Mouse (Mus musculus) CD4-positive, CD25-positive, alpha-beta regulatory T cell, adult 2 months (primary cell): ENCODE results near the gene Sh3bp2.
"Not testable (repeated sequence)": the region's sequence is repeated elsewhere in the genome, so short reads cannot be mapped to it uniquely, and the experiment has no call there.

ENCODE experiments used
- DNase-seq: peaks from one replicate; pipeline ENCODE4 v3.0.0-alpha.2; 2012; ENCODE audit warnings: low read depth, low spot score

Sh3bp2 gene

DNA sequence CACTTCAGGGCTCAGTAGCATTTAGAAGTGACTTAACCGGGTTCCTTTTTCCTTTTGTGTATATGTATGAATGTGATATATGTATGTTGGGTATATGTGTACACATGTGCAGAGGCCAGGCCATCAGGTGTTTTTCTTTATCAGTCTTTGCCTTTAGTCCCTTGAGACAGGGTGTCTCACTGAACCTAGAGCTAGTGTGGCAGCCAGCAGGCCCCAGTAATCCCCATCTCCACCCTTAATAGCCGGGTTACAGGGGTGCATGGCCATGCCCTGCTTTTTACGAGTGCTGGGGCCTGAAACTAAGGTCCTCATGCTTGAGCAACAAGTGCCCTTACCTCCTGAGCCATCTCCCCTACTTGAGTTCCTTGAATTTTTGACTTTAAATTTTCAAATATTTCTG is 45.9 kb downstream of the Sh3bp2 start:
- no peak for DNase-seq

DNA sequence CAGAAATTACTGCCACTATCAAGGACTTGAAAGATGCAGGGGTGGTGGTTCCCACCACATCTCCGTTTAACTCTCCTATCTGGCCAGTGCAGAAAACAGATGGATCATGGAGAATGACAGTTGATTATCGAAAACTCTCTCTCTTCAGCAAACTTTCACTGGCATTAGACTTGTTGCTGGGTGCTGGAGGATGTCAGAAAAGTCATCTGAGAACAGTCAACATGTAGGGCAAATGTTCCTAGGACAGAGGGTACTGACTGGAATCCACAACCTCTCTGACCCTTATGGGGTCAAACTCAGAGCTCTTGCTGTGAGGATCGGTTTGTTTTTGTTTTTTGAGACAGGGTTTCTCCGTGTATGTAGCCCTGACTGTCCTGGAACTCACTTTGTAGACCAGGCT is 46.9 kb downstream of the Sh3bp2 start:
- DNase-seq, result not testable (repeated sequence)

DNA sequence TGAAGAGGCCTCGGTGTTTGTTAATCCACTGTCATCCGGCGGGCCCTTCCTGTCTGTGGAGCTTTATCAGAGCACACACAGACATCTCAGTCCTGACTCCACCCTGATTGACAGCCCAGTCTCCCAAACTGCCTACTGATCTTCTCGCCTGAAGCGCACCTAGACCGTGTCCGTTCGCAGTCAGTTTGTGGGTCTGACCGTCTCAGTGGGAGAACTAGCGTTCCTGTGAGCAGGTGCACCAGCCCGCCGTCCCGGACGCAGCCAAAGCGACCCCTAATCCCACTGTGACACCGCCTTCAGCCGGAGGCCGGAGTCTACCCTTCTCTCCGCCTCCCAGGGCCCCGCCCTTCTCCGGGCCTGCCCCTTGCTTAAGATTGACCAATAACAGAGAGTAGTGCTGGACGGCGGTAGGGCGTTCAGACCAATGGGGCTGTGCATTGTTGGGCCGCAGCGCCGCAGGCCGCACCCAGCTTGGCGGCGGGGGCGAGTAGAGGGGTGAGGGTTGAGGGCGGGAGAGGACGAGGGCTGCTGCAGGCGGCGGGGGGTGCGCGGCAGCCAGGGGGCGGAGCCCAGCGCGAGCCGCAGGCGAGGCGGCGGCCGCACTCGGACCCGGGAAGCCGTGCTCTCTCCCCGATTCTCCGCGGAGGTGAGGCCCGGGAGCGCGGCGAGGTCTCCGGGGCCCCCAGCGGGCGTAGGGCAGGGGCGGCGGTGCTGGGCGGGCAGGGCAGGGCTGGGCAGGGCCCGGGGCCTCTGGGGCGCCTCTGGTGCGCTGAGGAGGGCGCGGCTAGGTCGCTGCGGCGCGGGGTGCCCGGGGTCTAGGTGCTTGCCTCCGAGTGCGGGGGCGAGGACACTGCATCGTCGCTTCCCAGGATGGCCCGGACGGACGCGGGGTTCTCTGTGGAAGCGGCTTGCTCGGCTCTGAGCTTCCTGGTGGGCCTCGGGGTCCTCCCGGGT is 47.9 kb downstream of the Sh3bp2 start, which contains the start of gene Add1:
Add1 (plus strand) TSS at position 397 of the 954 bp plus-strand sequence.
- DNase-seq, result peak; percentile 98

DNA sequence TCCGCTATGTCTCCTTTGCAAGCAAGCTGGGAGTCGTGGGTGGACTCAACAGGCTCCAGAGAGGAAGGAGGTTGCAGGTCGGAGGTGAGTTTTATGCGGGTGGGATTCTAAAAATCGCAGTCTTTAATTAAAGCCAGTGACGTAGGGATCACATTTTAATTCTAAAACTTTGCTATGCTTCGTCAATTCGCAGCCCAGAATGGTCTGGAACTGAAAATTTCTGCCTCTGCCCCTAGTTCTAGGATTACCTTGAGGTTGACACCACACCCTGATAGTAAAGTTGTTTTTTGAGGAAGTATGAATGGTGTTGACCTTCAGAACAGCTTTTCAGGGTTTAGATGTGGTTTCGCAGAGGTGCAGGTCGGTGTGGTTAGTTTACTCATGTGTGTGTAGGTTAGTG is 49.1 kb downstream of the Sh3bp2 start:
- DNase-seq, result peak; percentile 52

DNA sequence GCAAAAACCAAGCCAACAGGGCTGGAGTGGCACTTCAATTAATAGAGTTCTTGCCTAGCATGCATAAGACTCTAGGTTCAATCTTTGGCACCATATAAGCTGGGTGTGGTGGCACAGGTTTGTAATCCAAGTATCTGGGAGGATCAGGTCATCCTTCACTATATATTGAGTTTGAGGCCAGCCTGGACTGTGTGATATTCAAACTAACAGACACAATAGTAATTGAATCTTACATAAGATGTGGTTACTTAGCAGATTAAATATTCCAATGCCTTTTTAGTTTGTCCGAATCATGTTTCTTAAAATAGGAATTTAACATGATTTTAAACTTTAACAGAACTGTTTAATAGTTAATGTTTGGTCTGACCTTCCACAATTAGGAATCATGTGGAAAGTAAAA is 50.6 kb downstream of the Sh3bp2 start:
- DNase-seq, result no peak

DNA sequence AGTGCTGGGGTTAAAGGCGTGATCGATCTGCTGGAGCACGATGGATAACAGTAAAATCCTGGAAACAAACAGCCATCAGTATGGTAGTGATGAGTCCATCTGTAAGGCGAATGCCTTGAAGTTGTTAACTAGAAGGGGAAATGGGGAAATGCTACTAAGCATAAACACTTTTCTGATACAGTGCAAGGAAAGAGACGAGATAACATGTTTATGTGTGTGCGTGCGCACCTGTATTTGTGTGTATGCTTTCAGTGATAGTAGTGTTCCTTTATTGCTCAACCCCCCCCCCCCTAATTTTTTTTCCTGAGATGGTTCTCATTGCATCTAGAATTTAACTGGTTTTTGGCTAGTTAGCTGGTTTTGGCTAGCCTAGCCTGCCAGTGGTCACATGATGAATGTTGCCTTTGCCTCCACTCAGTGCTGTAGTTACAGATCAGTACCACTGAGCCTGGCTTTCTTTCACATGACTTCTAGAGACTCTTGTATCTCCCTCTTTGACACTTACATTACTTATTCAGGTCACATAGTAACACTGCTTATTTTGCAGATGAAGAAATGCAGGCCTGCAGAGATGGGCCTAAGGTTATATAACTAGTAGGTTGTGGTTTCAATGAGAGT is 52.5 kb downstream of the Sh3bp2 start:
- DNase-seq, result peak; percentile 11

DNA sequence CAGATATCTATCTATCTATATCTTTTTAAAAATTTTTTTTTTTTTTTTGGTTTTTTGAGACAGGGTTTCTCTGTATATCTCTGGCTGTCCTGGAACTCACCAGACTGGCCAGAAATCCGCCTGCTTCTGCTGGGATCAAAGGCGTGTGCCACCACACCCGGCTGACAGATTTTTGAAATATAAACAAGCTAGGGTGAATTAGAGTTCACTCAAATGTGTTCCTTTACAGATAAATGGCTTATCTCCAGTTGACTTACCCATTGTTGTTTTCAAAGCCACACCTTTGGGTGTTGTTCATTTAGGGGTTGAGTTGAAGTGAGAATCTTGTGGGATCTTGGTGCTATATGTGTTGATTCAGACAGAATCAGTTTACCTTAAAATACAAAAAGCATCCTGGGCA is 53.7 kb downstream of the Sh3bp2 start:
- no peak for DNase-seq

DNA sequence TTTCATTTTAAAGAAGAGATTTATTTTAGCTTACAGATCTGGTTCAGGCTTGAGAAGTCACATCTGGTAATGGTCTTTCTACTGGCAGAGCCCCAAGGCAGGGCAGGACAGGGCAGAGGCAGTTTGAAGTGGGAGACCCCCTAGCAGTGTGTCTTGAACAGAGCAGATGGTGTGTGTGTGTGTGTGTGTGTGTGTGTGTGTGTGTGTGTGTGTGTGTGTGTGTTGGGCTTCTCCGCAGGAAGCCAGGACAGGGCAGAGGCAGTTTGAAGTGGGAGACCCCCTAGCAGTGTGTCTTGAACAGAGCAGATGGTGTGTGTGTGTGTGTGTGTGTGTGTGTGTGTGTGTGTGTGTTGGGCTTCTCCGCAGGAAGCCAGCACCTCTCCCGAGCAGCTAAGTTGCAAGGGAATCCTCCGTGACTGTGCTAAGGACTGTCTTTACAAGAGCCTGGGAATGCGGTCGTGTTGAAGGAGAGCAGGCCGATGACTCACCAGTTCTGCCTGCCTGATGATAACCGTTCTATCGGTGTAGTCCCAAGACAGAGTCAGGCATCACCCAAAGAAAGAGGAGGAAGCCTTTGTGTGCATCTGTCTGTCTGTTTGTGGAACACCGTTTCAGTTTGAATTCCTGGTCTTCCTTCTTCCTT is 56.2 kb downstream of the Sh3bp2 start:
- not testable (repeated sequence) for DNase-seq

DNA sequence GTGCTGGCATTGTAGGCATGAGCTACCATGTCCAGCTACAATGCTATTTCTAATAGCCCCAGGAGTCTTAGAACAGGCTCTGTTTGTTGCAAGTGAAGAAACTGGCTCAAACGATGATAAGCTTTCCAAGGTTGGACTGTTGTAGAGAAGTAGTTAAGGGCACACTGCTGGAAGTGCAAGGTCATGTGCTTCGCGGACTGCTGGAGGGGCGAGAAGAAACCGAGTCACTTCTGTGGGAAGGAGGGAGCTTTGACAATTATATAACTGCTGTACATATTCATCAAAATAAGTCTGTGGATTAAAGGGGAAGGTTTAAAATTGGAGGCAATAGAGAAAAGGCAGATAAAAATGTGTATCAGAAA is 56.7 kb downstream of the Sh3bp2 start:
- no peak for DNase-seq

DNA sequence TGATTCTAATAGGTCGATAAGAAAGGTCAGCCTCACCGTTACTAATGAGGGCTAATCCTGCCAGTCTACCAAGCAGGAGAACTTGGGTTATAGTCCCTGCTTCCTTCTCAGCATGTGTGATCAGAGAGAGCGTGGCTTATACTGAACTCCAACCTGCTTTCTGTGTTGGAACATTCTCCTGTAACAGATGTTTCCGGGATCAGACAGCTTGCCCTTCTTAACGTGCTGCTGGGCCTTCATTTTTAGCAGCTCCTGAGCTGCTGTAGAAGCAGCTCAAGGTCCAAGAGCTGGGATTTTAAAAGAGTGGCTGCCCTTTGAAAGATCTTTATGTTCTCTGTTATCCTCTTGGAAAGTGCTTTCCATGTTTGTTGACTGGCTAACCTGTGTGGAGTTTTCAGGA is 59.6 kb downstream of the Sh3bp2 start:
- no peak for DNase-seq

DNA sequence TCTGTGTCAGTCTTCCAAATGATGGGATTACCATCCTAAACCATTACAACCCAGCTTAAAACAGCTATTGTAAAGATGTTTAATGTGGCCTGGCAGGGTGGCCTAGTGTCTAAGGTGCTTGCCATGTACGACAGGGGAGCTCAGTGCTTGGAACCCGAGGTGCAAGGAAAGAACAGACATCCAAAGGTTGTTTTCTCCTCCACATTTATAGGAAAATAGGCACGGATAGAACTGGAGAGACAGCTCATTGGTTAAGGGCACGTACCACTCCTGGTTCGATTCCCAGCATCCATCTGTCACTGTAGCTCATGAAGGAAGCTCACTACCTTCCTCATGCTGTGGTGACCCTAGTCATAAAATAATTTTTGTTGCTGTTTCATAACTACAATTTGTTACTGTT is 62.2 kb downstream of the Sh3bp2 start:
- DNase-seq, result no peak

DNA sequence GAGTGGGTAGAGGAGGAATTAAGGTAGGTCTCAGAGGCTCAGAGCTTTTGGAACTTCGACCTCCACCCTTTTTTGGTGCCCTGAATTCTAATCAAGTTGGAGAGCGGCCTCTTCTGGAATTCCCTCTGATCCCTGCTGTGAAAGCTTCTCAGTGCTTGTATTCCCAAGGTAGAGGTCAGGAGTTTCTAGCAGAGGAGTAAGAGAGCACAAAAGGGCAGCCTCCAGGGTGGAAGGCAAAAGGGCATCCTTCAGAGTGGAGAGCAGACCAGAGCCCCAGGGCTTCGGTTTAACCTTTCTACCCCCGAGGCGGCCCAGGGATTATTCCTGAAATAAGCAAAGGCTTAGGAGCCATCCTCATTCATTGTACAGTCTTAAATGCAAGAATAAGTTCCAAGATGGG is 64.4 kb downstream of the Sh3bp2 start:
- no peak for DNase-seq

DNA sequence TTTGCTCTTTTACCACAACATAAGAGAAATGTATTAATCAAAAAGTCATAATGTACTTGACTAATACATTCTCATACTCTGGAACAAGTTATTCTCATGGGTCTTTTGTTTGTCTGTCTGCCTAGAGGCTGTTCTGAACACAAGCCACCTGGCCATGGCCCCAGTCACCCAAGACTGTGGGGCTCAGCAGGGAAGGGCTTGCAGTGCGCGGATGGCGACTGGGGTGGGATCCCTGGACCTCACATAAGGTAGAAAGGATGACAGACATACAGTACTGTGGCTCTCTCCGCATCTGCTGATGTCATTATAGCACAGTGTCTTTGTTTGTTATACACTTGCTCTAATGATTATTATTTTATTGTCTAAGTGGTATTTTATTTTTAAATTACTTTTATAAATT is 65.1 kb downstream of the Sh3bp2 start:
- DNase-seq, result no peak

DNA sequence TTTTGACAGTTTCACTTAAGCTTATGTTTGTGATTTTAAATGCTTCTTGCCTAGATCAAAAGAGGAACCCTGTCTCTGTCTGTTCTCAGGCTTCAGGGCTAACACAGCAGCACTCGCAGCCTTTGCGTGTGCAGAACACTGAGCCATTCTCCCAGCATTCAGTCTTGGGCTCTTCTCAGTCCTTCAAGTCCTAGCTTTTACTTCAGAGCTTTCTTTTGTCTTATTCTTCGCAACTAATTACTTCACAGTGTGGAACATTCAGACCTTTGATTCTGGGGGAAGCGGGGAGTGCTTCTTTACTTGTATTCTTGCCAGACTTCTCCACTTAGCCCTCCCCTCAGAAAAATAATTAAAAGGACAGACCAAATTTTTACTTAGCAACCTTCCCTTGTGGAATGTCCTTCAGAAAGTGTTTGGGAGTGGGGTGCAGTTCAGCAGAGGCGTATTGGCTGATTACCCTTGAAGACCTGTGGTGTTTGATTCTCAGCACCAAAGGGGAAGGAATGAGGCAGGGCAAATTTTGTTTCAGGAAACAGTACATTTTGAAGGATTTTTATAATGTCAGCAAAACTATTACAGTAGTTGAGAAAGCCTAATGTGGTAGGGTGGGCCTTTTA is 65.9 kb downstream of the Sh3bp2 start:
- DNase-seq, result no peak

DNA sequence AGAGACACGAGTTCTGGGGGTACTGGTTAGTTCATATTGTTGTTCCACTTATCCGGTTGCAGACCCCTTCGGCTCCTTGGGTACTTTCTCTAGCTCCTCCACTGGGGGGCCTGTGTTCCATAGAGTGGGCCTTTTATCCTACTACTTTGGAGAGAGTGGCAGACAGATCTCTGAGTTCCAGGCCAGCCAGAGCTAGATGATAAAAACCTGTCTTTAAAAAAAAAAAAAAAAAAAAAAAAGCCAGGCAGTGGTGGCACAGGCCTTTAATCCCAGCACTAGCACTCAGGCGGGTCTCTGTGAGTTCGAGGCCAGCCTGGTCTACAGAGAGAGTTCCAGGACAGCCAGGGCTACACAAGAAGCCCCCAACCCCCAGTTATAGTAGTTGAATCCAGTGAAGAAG is 66.6 kb downstream of the Sh3bp2 start:
- not testable (repeated sequence) for DNase-seq

DNA sequence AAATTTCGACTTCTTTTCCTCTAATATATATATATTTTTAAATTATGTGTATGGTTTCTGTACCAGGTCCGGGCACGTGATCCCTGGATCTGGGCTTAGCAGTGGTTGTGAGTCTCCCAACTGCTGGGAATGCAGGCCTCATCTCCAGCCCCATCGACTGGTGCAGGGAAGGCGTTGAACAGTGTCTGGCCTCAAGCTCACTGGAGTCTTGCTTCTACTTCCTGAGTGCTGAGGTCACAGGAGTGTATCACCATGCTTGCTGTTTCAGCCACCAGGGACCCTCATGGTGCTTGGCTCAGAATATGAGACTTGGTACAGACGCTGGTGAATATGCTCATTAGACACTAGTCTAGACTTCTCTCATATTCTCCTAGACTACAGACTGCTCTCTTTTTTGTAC is 67.0 kb downstream of the Sh3bp2 start:
- DNase-seq, result no peak

DNA sequence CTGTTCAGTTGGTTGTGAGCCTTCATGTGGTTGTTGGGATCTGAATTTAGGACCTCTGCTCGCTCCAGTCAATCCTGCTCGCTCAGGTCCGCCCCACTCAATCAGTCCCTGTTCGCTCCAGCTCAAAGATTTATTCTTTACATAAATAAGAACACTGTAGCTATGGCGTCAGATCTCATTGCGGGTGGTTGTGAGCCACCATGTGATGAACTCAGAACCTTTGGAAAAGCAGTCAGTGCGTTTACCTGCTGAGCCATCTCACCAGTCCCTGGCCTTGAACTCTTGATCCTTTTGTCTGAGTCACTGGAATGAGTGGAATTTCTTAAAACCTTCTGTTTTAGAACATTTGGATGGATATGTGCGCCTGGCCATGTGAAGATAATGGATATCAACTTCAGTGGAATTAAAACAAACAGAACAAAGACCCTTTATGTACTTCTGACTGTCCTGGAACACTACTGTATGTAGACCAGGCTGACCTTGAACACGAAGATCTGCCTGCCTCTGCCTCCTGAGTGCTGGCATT is 67.6 kb downstream of the Sh3bp2 start:
- DNase-seq, result no peak

DNA sequence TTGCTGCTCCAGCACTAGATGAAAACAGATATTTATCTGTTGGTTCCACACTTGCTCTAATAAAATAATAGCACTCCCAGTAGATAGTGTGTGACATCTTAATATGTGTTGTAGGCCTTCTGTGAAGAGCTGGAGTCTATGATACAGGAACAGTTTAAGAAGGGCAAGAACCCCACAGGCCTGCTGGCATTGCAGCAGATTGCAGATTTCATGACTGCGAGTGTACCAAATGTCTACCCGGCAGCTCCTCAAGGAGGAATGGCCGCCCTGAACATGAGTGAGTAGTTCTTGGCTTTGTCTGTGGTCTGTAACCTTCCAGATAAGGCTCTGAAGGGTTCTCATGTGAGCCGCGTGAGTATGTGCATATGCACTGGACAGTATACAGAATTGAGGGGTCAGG is 78.9 kb downstream of the Sh3bp2 start:
- no peak for DNase-seq

DNA sequence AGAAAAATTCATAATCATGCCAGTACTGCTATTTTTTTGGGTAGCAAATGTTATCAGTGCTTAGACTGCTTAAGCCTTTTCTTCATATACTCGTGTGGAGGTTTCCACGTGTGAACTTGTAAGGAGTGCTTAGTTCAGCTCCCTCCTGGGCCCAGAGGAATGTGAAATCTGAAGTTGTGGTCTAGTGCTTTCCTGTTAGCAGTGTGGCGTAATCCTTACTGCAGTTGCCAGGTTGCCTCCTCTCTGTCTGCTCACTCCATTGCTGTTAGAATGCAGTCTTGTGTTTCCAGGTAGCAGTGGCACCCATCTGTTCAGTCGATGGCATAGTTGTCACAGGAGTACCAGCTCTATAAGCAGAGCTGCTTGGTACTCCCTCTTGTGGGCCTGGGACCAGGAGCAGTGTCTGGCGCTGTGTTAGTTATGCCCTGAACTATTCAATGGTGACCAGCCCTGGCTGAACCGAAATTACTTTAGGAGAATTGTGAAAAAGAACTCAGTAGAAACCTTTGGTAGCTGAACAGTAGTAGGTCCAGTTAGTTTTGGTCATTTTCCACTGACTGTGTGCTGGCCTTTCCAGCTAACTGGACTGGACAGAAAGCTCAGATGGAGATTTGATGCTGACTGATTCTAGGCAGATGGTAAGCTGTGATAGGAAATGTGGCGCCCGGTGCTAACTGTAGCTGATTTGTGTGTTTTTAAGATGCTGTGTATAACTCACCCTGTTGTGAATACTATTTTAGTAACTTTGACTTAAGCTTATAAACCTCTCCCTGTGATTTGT is 81.7 kb downstream of the Sh3bp2 start:
- DNase-seq, result no peak

DNA sequence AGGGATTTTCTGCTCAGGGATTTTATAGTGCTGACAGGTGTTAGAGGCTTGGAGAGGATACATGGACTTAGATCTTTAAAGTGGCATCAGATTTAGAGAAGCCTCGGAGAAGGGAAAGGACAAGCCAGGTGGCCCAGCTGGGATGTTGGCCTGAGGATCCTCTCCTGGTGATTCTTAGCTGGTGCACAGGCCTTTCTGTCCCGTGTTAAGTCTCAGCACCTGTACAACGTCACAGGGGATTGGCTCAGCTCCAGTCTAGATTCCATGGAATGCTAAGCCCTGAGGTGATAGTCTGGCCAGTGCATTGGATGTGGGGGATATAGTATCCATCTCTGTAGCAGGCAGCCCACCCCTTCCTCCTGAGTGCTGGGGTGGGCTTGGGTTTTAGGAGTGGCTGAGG is 82.6 kb downstream of the Sh3bp2 start:
- DNase-seq, result no peak

DNA sequence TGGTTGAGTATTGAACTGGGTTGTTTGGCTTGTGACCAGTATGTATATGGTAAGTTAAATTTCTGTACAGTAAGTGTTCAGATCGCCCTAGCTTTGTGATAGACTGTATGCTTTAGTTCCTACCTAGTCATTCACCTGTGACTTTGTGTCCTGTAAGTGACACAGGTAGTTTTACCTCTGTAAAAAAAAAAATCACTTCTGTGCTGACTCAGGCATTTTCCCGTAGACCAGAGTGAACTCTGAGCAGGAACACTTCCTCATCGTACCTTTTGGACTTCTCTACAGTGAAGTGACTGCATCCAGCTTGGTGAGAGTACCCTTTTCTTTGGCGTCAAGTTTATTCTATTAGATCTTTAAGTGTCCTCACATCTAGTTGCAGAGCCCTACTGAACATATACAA is 84.3 kb downstream of the Sh3bp2 start:
- DNase-seq, result no peak
